Mouse (Mus musculus) hindbrain, embryonic 10.5 days (tissue): Measurements from ENCODE around the gene Zfp91. TPM values are rescaled to one million over a fixed set of nuclear protein-coding genes. Genes with fewer than 3 reads are reported as not detected.

Experiments used
- DNase-seq: peaks from one replicate; pipeline ENCODE4 v3.0.0-alpha.2; 2017; ENCODE audit warnings: low spot score
- H3K27ac ChIP-seq: fragments of 300-500 bp; sonication (generic); 2 replicates; pipeline ENCODE4 v1.5.1; 2016; ENCODE audit warnings: mild to moderate bottlenecking, moderate library complexity
- H3K27me3 ChIP-seq: fragments of 300-500 bp; sonication (generic); 2 replicates; pipeline ENCODE4 v1.6.1; 2016; ENCODE audit warnings: mild to moderate bottlenecking; ENCODE audit not compliant: poor library complexity, insufficient read depth, severe bottlenecking
- H3K36me3 ChIP-seq: fragments of 300-500 bp; sonication (generic); 2 replicates; pipeline ENCODE4 v1.6.1; 2016; ENCODE audit warnings: mild to moderate bottlenecking, moderate library complexity
- H3K4me1 ChIP-seq: fragments of 300-500 bp; sonication (generic); replicated peaks from 2 replicates; pipeline ENCODE4 v1.6.1; 2016; ENCODE audit warnings: mild to moderate bottlenecking
- H3K4me3 ChIP-seq: fragments of 300-500 bp; sonication (generic); 2 replicates; pipeline ENCODE4 v1.5.1; 2016; ENCODE audit warnings: mild to moderate bottlenecking, moderate library complexity
- H3K9me3 ChIP-seq: fragments of 300-500 bp; sonication (generic); 2 replicates; pipeline ENCODE4 v1.6.1; 2016; ENCODE audit warnings: mild to moderate bottlenecking, moderate library complexity
- WGBS: fragments of 180-500 bp; shearing (Covaris S2); methylation state at CpG from one replicate; pipeline ENCODE4 v1.1.7; 2016; 5-methylcytosine and 5-hydroxymethylcytosine counted together
- polyA plus RNA-seq: library from polyadenylated mRNA; unstranded; fragments of >200 nt; fragmentation: Nextera tagmentation; extraction: Ambion mirVana; gene quantifications from 2 replicates; pipeline ENCODE4 v1.2.1, GENCODE M21; 2016

Zfp91 gene
- polyA plus RNA-seq, 1 experiment from 2014 or later, result 12.6 TPM

GRCm38 (mm10) chr19:12802830-12803229 is 6.9 kb upstream of the Zfp91 start:
- no peaks in the 10 kb centered on the region for H3K4me1 ChIP-seq
- H3K27me3 ChIP-seq, result no peaks in the 10 kb centered on the region
- no peak overlapping the region for H3K27ac ChIP-seq
- H3K4me3 ChIP-seq, result no peak overlapping the region
- no peak for DNase-seq
- no peaks in the 10 kb centered on the region for H3K9me3 ChIP-seq
- H3K36me3 ChIP-seq, result no peaks in the 10 kb centered on the region
- WGBS, result 74% methylated on average over 3 of the region's 3 CpGs

GRCm38 (mm10) chr19:12801046-12801445 is 5.1 kb upstream of the Zfp91 start:
- no peak for DNase-seq
- no peaks in the 10 kb centered on the region for H3K36me3 ChIP-seq
- H3K27ac ChIP-seq, result no peak overlapping the region
- no peaks in the 10 kb centered on the region for H3K9me3 ChIP-seq
- H3K4me1 ChIP-seq, result peaks cover 7% of the 10 kb centered on the region
- H3K27me3 ChIP-seq, result no peaks in the 10 kb centered on the region
- no peak overlapping the region for H3K4me3 ChIP-seq
- WGBS, result 84% methylated on average over 3 of the region's 3 CpGs

DNA sequence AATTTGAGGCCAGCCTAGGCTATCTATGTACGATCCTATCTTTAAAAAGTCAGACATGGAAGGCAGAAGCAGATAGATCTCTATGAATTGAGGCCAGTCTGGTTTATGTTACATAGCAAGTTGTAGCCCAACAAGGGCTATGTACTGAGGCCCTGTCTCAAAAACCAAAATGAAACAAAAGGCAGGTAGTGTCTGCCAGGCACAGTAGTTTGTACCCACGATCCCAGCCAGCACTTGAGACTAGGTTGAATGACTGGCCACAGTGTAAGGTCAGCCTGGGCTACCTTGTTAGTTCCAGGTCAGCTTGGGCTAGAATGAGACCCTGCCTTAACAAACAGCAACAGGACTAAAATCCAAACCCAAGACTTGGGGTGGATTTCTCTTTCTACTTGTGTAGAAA is 4.7 kb upstream of the Zfp91 start:
- peaks cover 7% of the 10 kb centered on the region for H3K4me1 ChIP-seq
- no peaks in the 10 kb centered on the region for H3K36me3 ChIP-seq
- no peak overlapping the region for H3K27ac ChIP-seq
- WGBS, result 75% methylated on average over 2 of the region's 2 CpGs
- no peaks in the 10 kb centered on the region for H3K27me3 ChIP-seq
- no peaks in the 10 kb centered on the region for H3K9me3 ChIP-seq
- H3K4me3 ChIP-seq, result no peak overlapping the region
- DNase-seq, result no peak

DNA sequence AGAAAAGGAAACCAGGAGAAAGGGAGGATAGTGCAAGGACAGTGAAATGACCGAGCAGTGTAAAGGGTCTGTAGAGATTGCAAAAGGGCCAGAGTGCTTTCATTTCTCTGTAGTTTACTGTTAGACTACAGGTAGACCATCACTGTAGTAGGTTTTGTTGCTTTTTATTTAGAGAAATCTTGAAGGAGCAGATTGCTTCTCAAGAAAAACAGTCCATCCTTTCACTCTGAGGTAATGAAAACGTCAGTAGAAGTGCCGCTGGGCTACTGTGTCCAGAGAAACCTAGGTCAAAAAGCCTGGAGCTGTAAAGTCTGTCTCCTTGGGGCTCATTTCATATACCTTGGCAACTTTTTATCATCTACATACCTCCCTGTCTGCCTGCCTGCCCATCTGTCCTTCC is 3.2 kb upstream of the Zfp91 start:
- Histone ChIP-seq H3K27me3 (no peaks in the 10 kb centered on the region), H3K36me3 (no peaks in the 10 kb centered on the region), H3K4me1 (peaks cover 7% of the 10 kb centered on the region), H3K9me3 (no peaks in the 10 kb centered on the region), H3K27ac (no peak overlapping the region), H3K4me3 (no peak overlapping the region)
- 91% methylated on average over 3 of the region's 3 CpGs for WGBS
- no peak for DNase-seq

GRCm38 (mm10) chr19:12798404-12798803 is 2.5 kb upstream of the Zfp91 start:
- Histone ChIP-seq H3K36me3 (no peaks in the 10 kb centered on the region), H3K4me1 (peaks cover 14% of the 10 kb centered on the region), H3K4me3 (no peak overlapping the region), H3K27ac (no peak overlapping the region), H3K9me3 (no peaks in the 10 kb centered on the region), H3K27me3 (no peaks in the 10 kb centered on the region)
- 85% methylated on average over 4 of the region's 4 CpGs for WGBS
- no peak for DNase-seq

- Histone ChIP-seq H3K9me3 (no peaks in the 10 kb centered on the region), H3K36me3 (no peaks in the 10 kb centered on the region), H3K27ac (peak overlapping the region; percentile 99), H3K27me3 (no peaks in the 10 kb centered on the region), H3K4me1 (peaks cover 21% of the 10 kb centered on the region), H3K4me3 (peak overlapping the region; percentile 88)
- no peak for DNase-seq
- 2% methylated on average over 7 of the region's 7 CpGs for WGBS
Measured at GRCm38 (mm10) chr19:12797071-12797470, 1.1 kb upstream of the Zfp91 start.

DNA sequence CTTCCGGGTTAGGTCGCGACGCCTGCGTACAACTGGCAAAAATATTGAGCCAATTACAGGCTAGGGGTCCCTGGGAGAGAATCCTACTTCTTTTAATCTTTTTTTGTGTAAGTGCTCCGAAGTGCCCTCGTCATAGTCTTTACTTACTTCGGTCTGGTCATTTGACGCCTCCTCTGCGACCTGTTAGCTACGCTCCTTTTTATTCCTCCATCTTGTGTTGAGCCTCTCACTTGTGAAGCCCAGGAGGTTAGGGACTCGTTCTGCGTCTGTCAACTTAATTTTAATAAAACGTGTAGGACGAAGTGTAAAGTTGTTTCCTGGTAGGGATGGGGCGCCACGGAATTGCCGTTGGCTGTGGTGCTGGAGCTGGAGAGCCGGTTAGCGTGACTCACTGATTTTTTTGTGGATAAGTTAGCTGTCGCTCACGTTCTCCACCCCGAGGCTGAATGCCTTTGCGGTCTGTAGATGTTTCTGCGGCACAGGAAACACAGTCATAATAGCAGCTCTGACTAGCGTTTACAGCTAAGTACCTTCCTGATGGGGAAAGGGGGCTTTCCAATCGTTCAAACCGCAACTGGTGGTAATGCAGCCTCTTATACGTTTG is 504 bp upstream of the Zfp91 start:
- Histone ChIP-seq H3K27me3 (no peaks in the 10 kb centered on the region), H3K4me1 (peaks cover 25% of the 10 kb centered on the region), H3K27ac (peak overlapping the region; percentile 99), H3K36me3 (no peaks in the 10 kb centered on the region), H3K4me3 (peak overlapping the region; percentile 88), H3K9me3 (no peaks in the 10 kb centered on the region)
- DNase-seq, result no peak
- WGBS, result under 1% methylated on average over 29 of the region's 29 CpGs

- Histone ChIP-seq H3K27ac (peak overlapping the region; percentile 99), H3K4me3 (peak overlapping the region; percentile 88), H3K27me3 (no peaks in the 10 kb centered on the region), H3K9me3 (no peaks in the 10 kb centered on the region), H3K4me1 (peaks cover 29% of the 10 kb centered on the region), H3K36me3 (peaks cover under 1% of the 10 kb centered on the region; the same call in 1 of the 2 replicates)
- DNase-seq, result no peak
- WGBS, result 1% methylated on average over 57 of the region's 63 CpGs
Measured at GRCm38 (mm10) chr19:12795110-12795509, 816 bp downstream of the Zfp91 start.

GRCm38 (mm10) chr19:12794056-12795044 is 1.6 kb downstream of the Zfp91 start:
- Histone ChIP-seq H3K9me3 (no peaks in the 10 kb centered on the region), H3K27ac (peak overlapping the region; percentile 99), H3K4me3 (peak overlapping the region; percentile 88), H3K27me3 (no peaks in the 10 kb centered on the region), H3K36me3 (peaks cover 4% of the 10 kb centered on the region; the same call in 1 of the 2 replicates), H3K4me1 (peaks cover 29% of the 10 kb centered on the region)
- peak; percentile 90 for DNase-seq
- 2% methylated on average over 39 of the region's 39 CpGs for WGBS

GRCm38 (mm10) chr19:12792374-12792773 is 3.6 kb downstream of the Zfp91 start:
- DNase-seq, result no peak
- no peaks in the 10 kb centered on the region for H3K9me3 ChIP-seq
- no peak overlapping the region for H3K27ac ChIP-seq
- no peak overlapping the region for H3K4me3 ChIP-seq
- H3K36me3 ChIP-seq, result peaks cover 18% of the 10 kb centered on the region
- H3K27me3 ChIP-seq, result no peaks in the 10 kb centered on the region
- peaks cover 24% of the 10 kb centered on the region for H3K4me1 ChIP-seq

DNA sequence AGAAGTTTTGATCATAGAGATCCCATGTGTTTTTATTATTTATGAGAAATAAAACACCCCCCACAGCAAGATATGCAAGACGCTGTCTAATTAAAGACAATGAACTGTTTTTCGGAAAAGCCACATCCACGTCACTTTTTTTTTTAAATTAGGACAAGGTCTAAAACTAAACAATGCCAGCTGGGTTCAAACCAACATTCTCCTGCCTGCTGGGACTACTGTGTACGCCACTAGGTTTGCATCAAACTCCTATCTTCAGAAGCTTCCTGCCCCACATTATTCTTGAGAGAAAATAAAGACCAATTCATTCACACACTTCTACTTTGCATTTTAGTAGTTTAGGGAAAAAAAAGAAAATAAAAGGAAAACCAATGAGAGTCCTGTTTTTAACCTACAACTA is 8.2 kb downstream of the Zfp91 start:
- WGBS, result 95% methylated on average over 4 of the region's 4 CpGs
- 0 out of 2 replicates have a peak, but pooled peaks cover 3% of the 10 kb centered on the region for H3K9me3 ChIP-seq
- no peak overlapping the region for H3K27ac ChIP-seq
- peaks cover 23% of the 10 kb centered on the region for H3K36me3 ChIP-seq
- H3K4me3 ChIP-seq, result no peak overlapping the region
- peaks cover 8% of the 10 kb centered on the region; the same call in 1 of the 2 replicates for H3K4me1 ChIP-seq
- no peak for DNase-seq
- no peaks in the 10 kb centered on the region for H3K27me3 ChIP-seq

DNA sequence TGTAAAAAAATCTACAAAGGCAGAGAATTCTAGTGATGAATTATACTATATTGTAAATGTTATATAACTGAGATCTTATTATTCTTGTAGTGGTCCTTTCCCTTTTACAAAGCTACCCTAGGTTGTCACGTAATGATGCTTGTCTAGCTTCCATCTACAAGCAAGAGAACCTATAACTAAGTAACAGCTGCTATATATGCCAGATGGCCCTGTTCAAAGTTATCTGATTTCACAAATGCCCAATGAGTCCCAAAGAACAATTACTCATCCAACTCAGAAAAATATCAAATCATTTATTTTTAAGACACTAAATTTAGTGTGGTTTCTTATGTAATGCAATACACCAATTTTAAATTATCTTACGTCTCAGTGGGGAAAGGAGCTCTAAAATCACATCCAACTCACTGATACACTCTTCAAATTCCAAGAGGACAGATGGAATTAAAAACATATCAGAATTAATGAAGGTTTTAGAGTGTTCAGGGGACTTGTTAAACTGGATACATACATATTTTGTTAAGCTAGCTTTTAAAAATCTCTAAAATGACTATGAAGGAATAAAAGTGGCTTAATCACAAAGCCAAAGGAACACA is 9.0 kb downstream of the Zfp91 start:
- Histone ChIP-seq H3K9me3 (0 out of 2 replicates have a peak, but pooled peaks cover 3% of the 10 kb centered on the region), H3K36me3 (peaks cover 23% of the 10 kb centered on the region), H3K4me1 (peaks cover 7% of the 10 kb centered on the region; the same call in 1 of the 2 replicates), H3K27ac (no peak overlapping the region), H3K4me3 (no peak overlapping the region), H3K27me3 (no peaks in the 10 kb centered on the region)
- DNase-seq, result no peak
- 98% methylated on average over 2 of the region's 2 CpGs for WGBS

DNA sequence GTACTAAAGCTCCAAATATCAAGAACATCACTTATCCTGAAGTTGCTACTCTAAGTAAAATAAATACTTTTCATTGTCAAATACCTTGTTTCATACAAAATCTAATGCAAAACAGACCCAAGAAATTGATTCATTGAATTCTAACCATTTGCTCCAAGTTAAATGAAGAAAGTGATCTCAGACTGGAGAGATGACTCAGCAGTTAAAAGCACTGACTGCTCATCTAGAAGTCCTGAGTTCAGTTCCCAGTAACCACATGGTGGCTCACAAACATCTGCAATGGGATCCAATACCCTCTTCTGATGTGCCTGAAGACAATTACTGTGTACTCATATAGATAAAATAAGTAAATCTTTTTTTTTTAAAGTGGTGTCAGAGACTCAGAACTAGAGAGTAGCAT is 15.5 kb downstream of the Zfp91 start:
- DNase-seq, result no peak
- no peaks in the 10 kb centered on the region for H3K4me1 ChIP-seq
- no peak overlapping the region for H3K27ac ChIP-seq
- H3K27me3 ChIP-seq, result no peaks in the 10 kb centered on the region
- H3K36me3 ChIP-seq, result peaks cover 38% of the 10 kb centered on the region
- H3K9me3 ChIP-seq, result no peaks in the 10 kb centered on the region
- no peak overlapping the region for H3K4me3 ChIP-seq
